Mouse (Mus musculus) C2C12 (cell line): Measurements from ENCODE around the gene Med12l.

ENCODE experiments used
- CEBPB ChIP-seq: IDR thresholded peaks from one replicate; pipeline ENCODE4 v1.6.1; 2011; ENCODE audit warnings: low read depth, mild to moderate bottlenecking, control low read depth, moderate library complexity
- CTCF ChIP-seq: IDR thresholded peaks from one replicate; pipeline ENCODE4 v1.5.1; 2011; ENCODE audit not compliant: control insufficient read depth, insufficient read depth, insufficient read length
- FOSL1 ChIP-seq: IDR thresholded peaks from one replicate; pipeline ENCODE4 v1.8.0; 2011; ENCODE audit warnings: mild to moderate bottlenecking, low read length; ENCODE audit not compliant: poor library complexity, insufficient read depth, severe bottlenecking
- MAX ChIP-seq: IDR thresholded peaks from one replicate; pipeline ENCODE4 v1.6.1; 2011; ENCODE audit warnings: mild to moderate bottlenecking, control low read depth
- MYOD1 ChIP-seq: IDR thresholded peaks from one replicate; pipeline ENCODE4 v1.6.1; 2011; ENCODE audit warnings: low read depth; ENCODE audit not compliant: control insufficient read depth, insufficient read length
- MYOG ChIP-seq: IDR thresholded peaks from one replicate; pipeline ENCODE4 v1.6.1; 2011; ENCODE audit not compliant: control insufficient read depth, insufficient read length; ENCODE audit errors: extremely low read depth
- USF1 ChIP-seq: IDR thresholded peaks from one replicate; pipeline ENCODE4 v1.6.1; 2011; ENCODE audit warnings: low read depth, mild to moderate bottlenecking, control low read depth, moderate library complexity

DNA sequence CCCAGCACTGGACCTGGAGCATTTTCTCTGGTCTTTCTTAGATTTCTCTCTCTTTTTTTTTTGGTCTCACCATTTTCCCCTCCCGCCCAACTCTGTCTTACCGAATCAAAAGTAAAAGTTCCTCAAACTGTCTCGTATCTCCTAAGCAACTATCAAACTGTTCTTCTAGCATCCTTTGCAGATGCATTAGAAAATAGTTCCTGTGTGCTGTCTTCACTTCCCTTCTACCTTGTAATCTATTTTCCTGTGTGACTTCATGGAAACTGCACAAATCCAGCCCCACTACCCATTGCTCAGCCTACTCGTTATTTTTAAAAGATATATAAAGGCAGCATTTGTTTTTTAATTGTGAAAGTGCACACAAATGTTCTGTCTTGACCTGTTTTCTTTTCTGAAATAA, 126.3 kb downstream of the Med12l start:
- TF ChIP-seq CTCF, result no peak
- no peak for TF ChIP-seq USF1
- TF ChIP-seq MYOG, result no peak
- TF ChIP-seq MYOD1, result no peak
- no peak for TF ChIP-seq MAX
- no peak for TF ChIP-seq CEBPB
- TF ChIP-seq FOSL1, result no peak
